Mouse (Mus musculus) small intestine, adult 2 months (tissue): ENCODE measurements around the gene Gm17387.

Source experiments
- CTCF ChIP-seq: fragments of 200-500 bp; IDR thresholded peaks from 2 replicates; pipeline ENCODE4 v1.5.1; 2012; ENCODE audit warnings: low read depth, mild to moderate bottlenecking, control low read depth, inconsistent platforms, low read length, moderate library complexity, mixed read lengths; ENCODE audit not compliant: insufficient replicate concordance, insufficient read length; ENCODE audit errors: extremely low read depth
- POLR2A ChIP-seq: fragments of 200-500 bp; IDR thresholded peaks from 2 replicates; pipeline ENCODE4 v1.6.1; 2012; ENCODE audit warnings: low read depth, mild to moderate bottlenecking, control low read depth, inconsistent platforms, low read length, moderate library complexity

DNA sequence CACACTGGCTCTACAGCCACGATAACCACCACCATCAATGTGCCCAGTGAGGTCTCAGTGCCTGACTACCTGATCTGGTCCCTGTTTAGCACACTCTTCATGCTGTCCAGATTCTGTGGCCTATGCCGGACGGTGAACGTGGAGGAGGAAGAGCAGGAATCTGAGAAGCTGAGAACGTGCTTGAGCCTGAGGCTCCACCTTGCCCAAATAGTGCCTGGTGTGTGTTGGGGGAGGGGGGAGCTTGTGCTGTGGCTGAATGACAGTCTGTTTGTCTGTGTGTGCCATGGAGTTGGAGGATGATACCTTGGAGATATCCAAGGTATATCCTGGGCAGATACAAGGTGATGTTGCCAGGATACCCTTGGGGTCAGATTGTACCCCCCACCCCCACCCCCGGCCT, 38.7 kb upstream of the Gm17387 start:
- no peak for TF ChIP-seq POLR2A
- TF ChIP-seq CTCF: no peak
